Mouse (Mus musculus) heart, adult 2 months (tissue): ENCODE results near the gene Sim1. TPM values are rescaled to one million over a fixed set of nuclear protein-coding genes. Genes with fewer than 3 reads are reported as not detected.

Experiments used
- DNase-seq, 2 experiments: peaks; one replicate each; pipeline ENCODE4 v3.0.0; 2021
- H3K27ac ChIP-seq: fragments of 200-600 bp; 2 replicates; pipeline ENCODE4 v1.8.1; 2022
- H3K27me3 ChIP-seq: fragments of 200-500 bp; 2 replicates; pipeline ENCODE4 v1.6.1; 2012; ENCODE audit warnings: mild to moderate bottlenecking, low read length, inconsistent platforms, mixed read lengths; ENCODE audit not compliant: control insufficient read depth, insufficient read depth
- H3K36me3 ChIP-seq: fragments of 200-500 bp; 2 replicates; pipeline ENCODE4 v1.6.1; 2012; ENCODE audit warnings: low read length, inconsistent platforms; ENCODE audit not compliant: control insufficient read depth, insufficient read depth
- H3K4me1 ChIP-seq: fragments of 200-500 bp; 2 replicates; pipeline ENCODE4 v1.6.1; 2011; ENCODE audit warnings: low read length; ENCODE audit not compliant: control insufficient read depth, insufficient read depth
- H3K4me3 ChIP-seq: fragments of 200-600 bp; 2 replicates; pipeline ENCODE4 v1.8.1; 2022
- H3K79me2 ChIP-seq: fragments of 200-500 bp; replicated peaks from 2 replicates; pipeline ENCODE4 v1.6.1; 2012; ENCODE audit warnings: mild to moderate bottlenecking, inconsistent platforms, low read length, moderate library complexity, mixed read lengths; ENCODE audit not compliant: control insufficient read depth, insufficient read depth
- H3K9ac ChIP-seq: fragments of 200-500 bp; 2 replicates; pipeline ENCODE4 v1.6.1; 2012; ENCODE audit warnings: low read depth, mild to moderate bottlenecking, control low read depth, inconsistent platforms, low read length, mixed read lengths
- CTCF ChIP-seq: fragments of 200-600 bp; IDR thresholded peaks from 2 replicates; pipeline ENCODE4 v1.8.1; 2022; ENCODE audit warnings: antibody characterized with exemption, mild to moderate bottlenecking, moderate library complexity
- EP300 ChIP-seq: fragments of 200-500 bp; IDR thresholded peaks from 2 replicates; pipeline ENCODE4 v1.6.1; 2011; ENCODE audit warnings: low read depth, low read length, control low read depth; ENCODE audit not compliant: insufficient read depth
- POLR2A ChIP-seq: fragments of 200-500 bp; IDR thresholded peaks from 2 replicates; pipeline ENCODE4 v1.6.1; 2011; ENCODE audit warnings: mild to moderate bottlenecking, low read depth, low read length, control low read depth; ENCODE audit not compliant: insufficient read depth
- WGBS: fragments of 180-500 bp; shearing (Covaris S2); methylation state at CpG from one replicate; pipeline ENCODE4 v1.1.7; 2018; 5-methylcytosine and 5-hydroxymethylcytosine counted together
- intact Hi-C: fragments of 180-260 bp; cut with DNase I; formaldehyde crosslinking; loops from one replicate; pipeline ENCODE4 v1.15.1; 2025
- long read RNA-seq: library from polyadenylated mRNA; stranded (forward); transcript quantifications from one replicate; pipeline ENCODE4 v2.0.0, GENCODE M21; 2021
- polyA plus RNA-seq: library from polyadenylated mRNA; depleted of rRNA; stranded (reverse); fragments of >200 nt; gene quantifications from 2 replicates; pipeline ENCODE4 v1.2.3, GENCODE M21; 2012; rRNA removed
- total RNA-seq, 2 experiments: library from RNA; stranded (reverse); gene quantifications; 2 replicates each; pipeline ENCODE4 v1.2.3; 2021

The Sim1 gene
- not detected for total RNA-seq
- polyA plus RNA-seq = not detected in 2 replicates
- long read RNA-seq = 0 reads

DNA sequence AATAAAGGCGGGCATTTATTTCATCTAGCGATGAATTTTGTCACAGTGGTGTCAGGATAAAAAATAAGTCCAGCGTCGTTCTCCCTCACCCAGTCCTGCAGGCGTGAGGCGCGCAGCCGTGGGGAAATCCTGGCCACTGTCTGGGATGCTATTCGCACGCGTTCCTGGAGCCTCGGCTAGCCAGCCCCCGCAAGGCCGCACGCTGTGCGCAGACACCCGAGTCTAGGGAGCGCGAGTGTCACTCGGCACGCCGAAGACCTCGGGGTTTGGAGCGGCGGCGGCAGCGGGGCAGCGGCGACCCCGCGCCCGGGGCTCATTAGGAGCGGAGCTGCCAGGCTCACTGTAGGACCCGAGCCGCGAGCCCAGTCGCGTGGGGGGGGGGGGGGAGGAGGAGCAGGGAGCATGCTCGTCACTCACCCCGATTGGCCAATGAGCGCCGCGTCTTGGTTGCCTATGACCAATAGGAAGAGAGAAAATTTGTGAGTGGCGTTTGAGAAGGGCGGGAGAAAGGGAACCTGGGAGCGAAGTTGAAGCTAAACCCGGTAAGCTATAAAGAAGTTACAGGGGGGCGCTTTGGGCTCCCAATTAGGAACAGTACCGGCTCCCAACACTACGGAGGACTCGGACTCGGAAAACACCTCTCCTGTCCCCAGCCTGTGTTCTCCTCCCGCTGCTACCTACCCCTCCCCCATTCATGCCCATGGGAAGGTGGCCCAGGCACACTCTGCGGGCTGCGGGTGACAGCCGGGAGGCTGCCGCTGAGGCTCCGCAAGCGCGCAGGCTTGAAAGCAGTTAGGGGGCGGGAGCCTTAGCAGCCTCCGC is at the start of gene Sim1:
Sim1 (plus strand) TSS at position 585 of the 822 bp plus-strand sequence.
- Histone ChIP-seq H3K4me3 (peak within 1 kb of the TSS; percentile 30; the same call in 1 of the 2 replicates), H3K27me3 (peaks cover 30% of the 10 kb centered on the region), H3K36me3 (no peaks in the 10 kb centered on the region), H3K9ac (no peak within 1 kb of the TSS), H3K79me2 (no peaks in the 10 kb centered on the region), H3K27ac (no peak within 1 kb of the TSS), H3K4me1 (no peaks in the 10 kb centered on the region; the same call in 1 of the 2 replicates)
- TF ChIP-seq POLR2A (no peak), CTCF (no peak), EP300 (no peak)
- under 1% methylated on average over 62 of the region's 62 CpGs for WGBS
- intact Hi-C loops = no loop called here
- DNase-seq = peak in 1 of 2 experiments; percentile 40

DNA sequence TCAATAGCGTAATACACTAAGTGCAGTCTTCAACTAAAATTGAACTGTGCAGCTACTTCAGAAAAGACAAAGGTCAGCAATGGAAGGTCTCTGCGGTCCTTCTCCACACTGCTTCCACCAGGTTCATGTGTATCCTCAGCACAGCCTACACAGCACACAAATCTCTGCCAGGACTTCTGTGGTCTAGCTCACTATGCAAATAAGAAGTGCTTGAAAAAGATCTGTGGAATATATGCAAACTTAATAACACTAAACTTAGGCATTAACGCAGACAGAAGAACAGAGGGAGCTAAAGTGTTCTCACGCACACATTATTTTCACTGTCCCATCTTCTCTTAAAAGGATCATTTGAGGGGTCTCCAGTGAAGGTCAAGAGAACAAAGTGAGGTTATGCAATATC is 26.4 kb upstream of the Sim1 start:
- peaks cover 1% of the 10 kb centered on the region for H3K4me1 ChIP-seq
- H3K36me3 ChIP-seq = no peaks in the 10 kb centered on the region
- no peak for DNase-seq
- intact Hi-C loops = no loop called here
- no peaks in the 10 kb centered on the region for H3K79me2 ChIP-seq
- WGBS = 60% methylated on average over 4 of the region's 4 CpGs
- H3K27me3 ChIP-seq = no peaks in the 10 kb centered on the region
- TF ChIP-seq EP300 (no peak), CTCF (no peak), POLR2A (no peak)
- no peak overlapping the region for H3K4me3 ChIP-seq
- no peak overlapping the region for H3K9ac ChIP-seq
- H3K27ac ChIP-seq = no peak overlapping the region

DNA sequence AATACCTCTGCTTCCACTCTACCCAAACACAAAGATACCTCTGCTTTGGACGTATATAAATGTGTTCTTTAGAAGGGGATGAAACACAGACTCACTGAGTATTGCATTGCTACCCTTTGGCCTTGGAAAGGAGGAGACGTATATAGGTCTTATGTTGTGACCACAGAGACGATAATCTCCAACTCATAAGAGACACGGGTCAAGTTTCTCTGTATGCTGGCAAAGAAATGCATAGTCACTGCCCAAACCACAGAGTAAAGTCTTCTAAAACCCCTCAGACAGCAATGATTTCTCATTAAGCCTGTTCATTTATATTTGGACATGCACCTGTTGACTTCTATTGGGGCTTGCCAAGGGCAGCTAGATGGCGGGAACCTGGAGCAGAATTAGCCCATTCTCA is 17.6 kb upstream of the Sim1 start:
- intact Hi-C loops = no loop called here
- WGBS = 82% methylated on average over 5 of the region's 5 CpGs
- no peak for TF ChIP-seq POLR2A
- TF ChIP-seq EP300 = no peak
- TF ChIP-seq CTCF = no peak

DNA sequence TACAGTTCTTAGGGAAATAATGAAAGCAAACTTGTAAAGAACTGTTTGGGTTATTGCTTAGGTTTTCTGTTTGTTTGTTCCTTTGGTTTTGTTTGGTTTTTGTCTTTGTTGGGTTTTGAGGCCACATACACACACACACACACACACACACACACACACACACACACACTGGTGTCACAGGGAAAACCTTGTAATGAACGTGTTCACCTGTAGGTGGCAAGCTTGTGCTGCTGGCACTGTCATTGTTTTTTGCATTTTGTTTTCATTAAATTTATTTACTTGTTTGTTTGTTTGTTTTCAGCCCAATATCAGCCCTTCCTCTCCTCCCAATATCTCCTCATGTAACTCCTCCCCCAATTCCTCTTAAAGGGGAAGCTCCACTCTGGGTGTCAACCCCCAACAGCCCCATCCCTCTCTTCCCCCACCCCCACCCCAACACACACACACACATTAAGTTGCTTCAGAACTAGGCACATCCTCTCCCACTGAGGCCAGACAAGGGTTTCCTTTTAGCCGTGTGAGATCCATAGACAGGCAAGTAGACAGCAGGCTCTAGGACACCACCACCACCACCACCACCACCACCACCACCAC is 13.0 kb upstream of the Sim1 start:
- Histone ChIP-seq H3K27me3 (peaks cover 2% of the 10 kb centered on the region; the same call in 1 of the 2 replicates), H3K79me2 (no peaks in the 10 kb centered on the region), H3K4me1 (no peaks in the 10 kb centered on the region), H3K4me3 (no peak overlapping the region), H3K27ac (no peak overlapping the region), H3K36me3 (no peaks in the 10 kb centered on the region), H3K9ac (no peak overlapping the region)
- 26% methylated on average over 2 of the region's 2 CpGs for WGBS
- no peak for TF ChIP-seq EP300
- TF ChIP-seq CTCF = peak; percentile 48
- no peak for TF ChIP-seq POLR2A
- intact Hi-C loops = loop anchor here (10.0 kb wide), 1 partner anchor 523 kb away; no protein-coding TSS in a partner anchor
- DNase-seq = no peak

More for the DNA sequence above, 17.6 kb upstream of the Sim1 start:
- Histone ChIP-seq H3K4me3 (no peak overlapping the region), H3K27ac (no peak overlapping the region), H3K36me3 (no peaks in the 10 kb centered on the region), H3K27me3 (no peaks in the 10 kb centered on the region), H3K79me2 (no peaks in the 10 kb centered on the region), H3K9ac (no peak overlapping the region), H3K4me1 (no peaks in the 10 kb centered on the region)
- no peak for DNase-seq

DNA sequence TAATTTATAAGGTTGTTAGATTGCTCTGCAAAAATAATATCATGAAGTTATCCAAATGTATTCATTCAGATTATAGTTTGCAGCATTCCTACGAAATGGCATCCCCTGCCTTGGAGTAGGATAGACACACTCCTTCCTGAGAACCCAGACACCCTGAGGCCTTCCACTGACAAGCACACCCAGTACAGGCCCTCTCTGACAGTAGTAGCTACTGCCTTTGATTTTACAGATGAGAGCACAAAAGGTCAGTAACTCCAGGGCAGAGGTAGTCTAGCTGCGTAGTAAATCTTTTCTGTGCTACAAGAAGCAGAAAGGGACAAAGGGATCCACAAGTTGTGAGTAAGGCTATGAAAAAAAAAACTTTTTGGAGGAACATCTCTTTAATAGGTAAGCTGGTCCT is 12.2 kb upstream of the Sim1 start:
- TF ChIP-seq CTCF (no peak), EP300 (no peak), POLR2A (no peak)
- H3K27me3 ChIP-seq = peaks cover 2% of the 10 kb centered on the region; the same call in 1 of the 2 replicates
- no peaks in the 10 kb centered on the region for H3K4me1 ChIP-seq
- H3K27ac ChIP-seq = no peak overlapping the region
- intact Hi-C loops = loop anchor here (10.0 kb wide), 1 partner anchor 522 kb away; no protein-coding TSS in a partner anchor
- 85% methylated on average over 2 of the region's 2 CpGs for WGBS
- H3K9ac ChIP-seq = no peak overlapping the region
- H3K79me2 ChIP-seq = no peaks in the 10 kb centered on the region
- H3K36me3 ChIP-seq = no peaks in the 10 kb centered on the region
- DNase-seq = no peak
- no peak overlapping the region for H3K4me3 ChIP-seq

DNA sequence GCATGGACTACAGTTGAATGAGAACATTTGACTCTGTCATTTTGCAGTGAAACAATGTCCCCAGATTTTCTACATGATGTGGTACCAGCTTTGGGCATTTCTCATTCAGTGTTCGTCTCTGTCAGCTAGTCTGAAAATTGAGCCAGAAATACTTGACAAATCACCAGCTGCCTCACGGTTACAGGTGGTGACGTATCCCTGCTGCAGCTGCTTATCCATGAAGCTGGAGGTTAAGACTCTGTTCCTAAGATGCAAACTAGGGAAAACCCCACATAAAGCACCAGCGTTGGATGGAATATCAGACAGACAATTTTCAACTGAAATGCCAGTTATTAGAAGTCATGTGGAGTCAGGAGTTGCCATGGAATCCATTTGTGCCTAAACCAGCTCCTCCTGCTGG is 8.2 kb upstream of the Sim1 start:
- no peak overlapping the region for H3K4me3 ChIP-seq
- peaks cover 2% of the 10 kb centered on the region; the same call in 1 of the 2 replicates for H3K27me3 ChIP-seq
- 53% methylated on average over 4 of the region's 4 CpGs for WGBS
- H3K36me3 ChIP-seq = no peaks in the 10 kb centered on the region
- no peaks in the 10 kb centered on the region for H3K79me2 ChIP-seq
- no peak overlapping the region for H3K27ac ChIP-seq
- intact Hi-C loops = loop anchor here (10.0 kb wide), 1 partner anchor 518 kb away; no protein-coding TSS in a partner anchor
- no peaks in the 10 kb centered on the region for H3K4me1 ChIP-seq
- no peak for DNase-seq
- TF ChIP-seq POLR2A (no peak), CTCF (no peak), EP300 (no peak)
- H3K9ac ChIP-seq = no peak overlapping the region
